Mouse (Mus musculus): ENCODE data around the gene Sh2b1. TPM values are rescaled to one million over a fixed set of nuclear protein-coding genes. Genes with fewer than 3 reads are reported as not detected.
"Not testable (repeated sequence)": the region's sequence is repeated elsewhere in the genome, so short reads cannot be mapped to it uniquely, and the experiment has no call there.

Sh2b1 gene
- polyA plus RNA-seq, 1 experiment from 2014 or later = 38.0 TPM

DNA sequence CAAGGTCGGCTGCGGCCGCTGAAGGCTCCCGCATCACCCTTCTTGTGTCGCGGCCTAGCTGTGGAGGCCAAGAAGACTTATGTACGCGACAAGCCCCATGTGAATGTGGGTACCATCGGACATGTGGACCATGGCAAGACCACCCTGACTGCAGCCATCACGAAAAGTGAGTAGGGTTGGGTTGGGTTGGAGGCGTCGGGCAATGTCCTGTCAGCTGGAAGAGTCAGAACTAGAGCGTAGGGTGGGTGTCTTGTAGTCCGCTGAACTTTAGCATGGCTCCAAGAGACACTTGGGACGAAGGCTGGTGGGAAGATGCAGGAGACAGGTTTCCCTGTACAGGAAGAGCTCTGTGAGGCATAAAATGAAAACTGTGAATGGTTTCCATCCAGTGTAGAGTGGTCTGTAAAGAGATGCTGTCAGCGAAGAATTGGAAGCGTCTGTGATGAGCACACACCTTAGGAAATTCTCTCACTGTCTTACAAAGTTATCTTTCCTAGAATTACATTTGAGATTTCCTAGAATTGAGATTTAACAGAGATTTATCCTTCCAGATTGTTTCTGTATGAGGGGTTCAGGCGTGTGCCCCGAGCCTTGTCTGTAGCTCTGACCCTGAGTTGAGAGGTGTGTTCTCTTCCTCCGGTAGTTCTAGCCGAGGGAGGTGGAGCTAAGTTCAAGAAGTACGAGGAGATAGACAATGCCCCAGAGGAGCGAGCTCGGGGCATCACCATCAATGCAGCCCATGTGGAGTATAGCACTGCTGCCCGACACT, 12.6 kb upstream of the Sh2b1 start:
- peak overlapping the region; percentile 71 for H3K9ac ChIP-seq (ENCODE audit: low read depth, low read length)
- H3K4me1 ChIP-seq (replicated peaks; ENCODE audit: control insufficient read depth, insufficient read depth, low read length); H3K27me3 ChIP-seq (ENCODE audit: control insufficient read depth, insufficient read depth, low read length); H3K9me3 ChIP-seq (ENCODE audit: control insufficient read depth, low read length); H3K36me3 ChIP-seq (ENCODE audit: control insufficient read depth, insufficient read depth, low read length); DNase-seq (ENCODE audit: low spot score); H3K27ac ChIP-seq (ENCODE audit: low read depth, low read length): not testable (repeated sequence)
- H3K4me2 ChIP-seq (replicated peaks; ENCODE audit: low read depth, low read length) = peak overlapping the region; percentile 89
- peak overlapping the region; percentile 67 for H3K4me3 ChIP-seq (ENCODE audit: low read depth, low read length)
- peak; percentile 43 for ATAC-seq (ENCODE audit: low FRiP score)
- 23% methylated on average over 20 of the region's 25 CpGs for WGBS

DNA sequence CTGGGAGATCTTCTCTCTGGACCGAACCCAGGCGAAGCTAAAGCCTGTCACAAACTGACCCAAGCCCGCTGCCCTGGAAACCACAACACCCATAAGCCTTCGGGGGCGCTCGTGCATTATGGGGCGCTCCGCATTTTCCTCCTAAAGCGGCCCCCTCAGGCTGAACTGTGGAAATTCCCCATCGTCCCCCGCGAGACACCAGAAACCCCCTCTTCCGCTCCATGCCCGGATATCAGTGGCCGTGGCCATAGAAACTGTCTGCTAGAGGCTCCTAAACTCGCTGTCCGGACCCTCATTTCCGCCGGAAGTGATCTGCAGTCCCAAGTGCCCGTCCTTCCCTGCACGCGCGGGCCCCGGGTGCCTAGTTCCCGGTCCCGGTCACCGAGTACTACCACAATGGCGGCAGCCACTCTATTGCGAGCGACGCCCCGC, 11.8 kb upstream of the Sh2b1 start, which contains the start of gene Tufm:
TSS of gene Tufm (plus strand) at position 310 of the 432 bp plus-strand sequence.
- peak within 1 kb of the TSS; percentile 51; the same call in 1 of the 2 replicates for H3K27ac ChIP-seq (ENCODE audit: low read depth, low read length)
- ATAC-seq (ENCODE audit: low FRiP score) (peak; percentile 93), DNase-seq (ENCODE audit: low spot score) (peak; percentile 96)
- H3K9ac ChIP-seq (ENCODE audit: low read depth, low read length) = peak within 1 kb of the TSS; percentile 71
- H3K9me3 ChIP-seq (ENCODE audit: control insufficient read depth, low read length) = no peaks in the 10 kb centered on the region
- H3K4me2 ChIP-seq (replicated peaks; ENCODE audit: low read depth, low read length) = peak within 1 kb of the TSS; percentile 89
- H3K27me3 ChIP-seq (ENCODE audit: control insufficient read depth, insufficient read depth, low read length) = no peaks in the 10 kb centered on the region
- under 1% methylated on average over 32 of the region's 32 CpGs for WGBS
- peak within 1 kb of the TSS; percentile 67 for H3K4me3 ChIP-seq (ENCODE audit: low read depth, low read length)
- no peaks in the 10 kb centered on the region; the same call in 1 of the 2 replicates for H3K36me3 ChIP-seq (ENCODE audit: control insufficient read depth, insufficient read depth, low read length)
- no peaks in the 10 kb centered on the region; the same call in 1 of the 2 replicates for H3K4me1 ChIP-seq (replicated peaks; ENCODE audit: control insufficient read depth, insufficient read depth, low read length)

DNA sequence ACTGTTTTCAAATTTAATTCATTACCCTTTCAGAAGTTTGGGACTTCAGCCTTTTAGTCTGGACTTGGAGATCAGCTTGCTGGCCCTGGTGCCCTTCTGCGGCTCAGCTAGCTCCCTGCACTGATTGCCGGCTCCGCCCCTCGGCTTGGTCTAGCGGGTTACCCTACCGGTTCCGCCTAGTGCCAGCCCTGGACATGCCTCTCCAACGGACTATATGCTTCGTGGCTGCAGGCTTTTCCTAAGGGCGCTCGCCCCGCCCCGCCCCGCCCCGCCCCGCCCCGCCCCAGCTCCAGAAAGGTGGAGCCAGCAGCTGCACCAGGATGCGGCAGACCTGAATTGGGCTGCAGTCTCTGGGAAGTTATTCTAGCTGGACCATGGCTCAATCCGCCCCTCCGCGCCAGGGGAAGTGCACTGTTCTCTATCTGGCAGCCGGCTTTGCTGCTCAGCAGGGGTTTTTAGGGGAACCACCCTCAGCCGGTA, 7.2 kb upstream of the Sh2b1 start:
- Histone ChIP-seq H3K4me2 (replicated peaks; ENCODE audit: low read depth, low read length) (peak overlapping the region; percentile 39), H3K9ac (ENCODE audit: low read depth, low read length) (0 out of 2 replicates have a peak overlapping the region, but pooled peaks have one; percentile 50), H3K27ac (ENCODE audit: low read depth, low read length) (0 out of 2 replicates have a peak overlapping the region, but pooled peaks have one; percentile 36), H3K9me3 (ENCODE audit: control insufficient read depth, low read length) (no peaks in the 10 kb centered on the region), H3K4me1 (replicated peaks; ENCODE audit: control insufficient read depth, insufficient read depth, low read length) (no peaks in the 10 kb centered on the region), H3K4me3 (ENCODE audit: low read depth, low read length) (peak overlapping the region; percentile 10), H3K36me3 (ENCODE audit: control insufficient read depth, insufficient read depth, low read length) (no peaks in the 10 kb centered on the region), H3K27me3 (ENCODE audit: control insufficient read depth, insufficient read depth, low read length) (no peaks in the 10 kb centered on the region)
- WGBS = under 1% methylated on average over 23 of the region's 23 CpGs
- DNase-seq (ENCODE audit: low spot score) (peak; percentile 75), ATAC-seq (ENCODE audit: low FRiP score) (peak; percentile 69)

DNA sequence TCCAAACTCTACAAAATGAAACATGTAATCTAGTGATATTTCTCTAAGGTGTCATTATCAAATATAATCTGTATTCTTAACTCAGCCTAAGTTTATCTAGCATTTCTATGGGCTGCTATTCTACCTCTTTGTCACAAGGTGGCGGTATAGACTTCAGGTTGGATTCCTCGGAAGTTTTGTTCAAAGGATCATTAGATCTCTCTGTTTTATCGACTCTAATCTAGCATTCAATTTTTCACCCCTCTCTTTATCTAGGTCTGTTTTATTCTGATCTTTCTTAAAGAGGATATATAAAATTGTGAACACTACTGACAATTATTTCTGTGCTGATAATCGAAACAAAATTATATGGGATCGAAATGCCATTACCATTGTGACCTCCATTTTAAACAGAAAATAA, 6.5 kb upstream of the Sh2b1 start:
- Histone ChIP-seq H3K4me3 (ENCODE audit: low read depth, low read length) (no peak overlapping the region), H3K4me2 (replicated peaks; ENCODE audit: low read depth, low read length) (no peak overlapping the region)
- peak; percentile 29 for DNase-seq (ENCODE audit: low spot score)

DNA sequence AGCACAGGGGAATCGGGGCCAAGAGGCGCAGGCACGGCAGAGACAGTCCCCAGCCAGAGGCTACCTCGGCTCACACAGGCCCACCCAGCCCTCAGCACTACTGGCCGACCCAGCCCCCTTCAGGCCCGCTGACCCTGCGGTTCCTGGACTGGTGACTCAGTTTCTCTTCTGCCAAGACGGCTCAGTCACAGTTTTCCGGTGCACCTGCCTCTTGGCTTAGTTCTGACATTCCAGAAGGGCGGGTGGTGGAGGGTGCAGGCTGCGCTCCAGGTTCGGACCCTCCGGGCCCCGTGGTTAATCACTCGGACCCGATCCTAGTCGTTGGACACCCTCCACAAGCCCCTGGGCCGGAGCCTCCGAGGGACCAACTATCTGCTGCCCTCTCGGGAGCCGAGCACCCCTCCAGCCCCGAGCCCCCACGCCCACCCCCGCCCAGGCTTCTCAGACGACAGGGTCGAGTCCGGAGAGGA, 703 bp downstream of the Sh2b1 start:
- H3K9ac ChIP-seq (ENCODE audit: low read depth, low read length) = peak overlapping the region; percentile 96
- peak; percentile 75 for ATAC-seq (ENCODE audit: low FRiP score)
- no peak for DNase-seq (ENCODE audit: low spot score)
- 3% methylated on average over 24 of the region's 27 CpGs for WGBS
- H3K36me3 ChIP-seq (ENCODE audit: control insufficient read depth, insufficient read depth, low read length) = peaks cover 6% of the 10 kb centered on the region; the same call in 1 of the 2 replicates
- peak overlapping the region; percentile 88 for H3K27ac ChIP-seq (ENCODE audit: low read depth, low read length)
- peak overlapping the region; percentile 71 for H3K4me2 ChIP-seq (replicated peaks; ENCODE audit: low read depth, low read length)
- no peaks in the 10 kb centered on the region for H3K9me3 ChIP-seq (ENCODE audit: control insufficient read depth, low read length)
- H3K4me3 ChIP-seq (ENCODE audit: low read depth, low read length) = peak overlapping the region; percentile 90
- no peaks in the 10 kb centered on the region; the same call in 1 of the 2 replicates for H3K4me1 ChIP-seq (replicated peaks; ENCODE audit: control insufficient read depth, insufficient read depth, low read length)
- H3K27me3 ChIP-seq (ENCODE audit: control insufficient read depth, insufficient read depth, low read length) = no peaks in the 10 kb centered on the region

More for the DNA sequence above, 6.5 kb upstream of the Sh2b1 start:
- Histone ChIP-seq H3K9me3 (ENCODE audit: control insufficient read depth, low read length) (no peaks in the 10 kb centered on the region), H3K27ac (ENCODE audit: low read depth, low read length) (no peak overlapping the region), H3K9ac (ENCODE audit: low read depth, low read length) (no peak overlapping the region), H3K36me3 (ENCODE audit: control insufficient read depth, insufficient read depth, low read length) (no peaks in the 10 kb centered on the region), H3K4me1 (replicated peaks; ENCODE audit: control insufficient read depth, insufficient read depth, low read length) (no peaks in the 10 kb centered on the region), H3K27me3 (ENCODE audit: control insufficient read depth, insufficient read depth, low read length) (no peaks in the 10 kb centered on the region)
- no peak for ATAC-seq (ENCODE audit: low FRiP score)
- WGBS = 21% methylated on average over 5 of the region's 5 CpGs

DNA sequence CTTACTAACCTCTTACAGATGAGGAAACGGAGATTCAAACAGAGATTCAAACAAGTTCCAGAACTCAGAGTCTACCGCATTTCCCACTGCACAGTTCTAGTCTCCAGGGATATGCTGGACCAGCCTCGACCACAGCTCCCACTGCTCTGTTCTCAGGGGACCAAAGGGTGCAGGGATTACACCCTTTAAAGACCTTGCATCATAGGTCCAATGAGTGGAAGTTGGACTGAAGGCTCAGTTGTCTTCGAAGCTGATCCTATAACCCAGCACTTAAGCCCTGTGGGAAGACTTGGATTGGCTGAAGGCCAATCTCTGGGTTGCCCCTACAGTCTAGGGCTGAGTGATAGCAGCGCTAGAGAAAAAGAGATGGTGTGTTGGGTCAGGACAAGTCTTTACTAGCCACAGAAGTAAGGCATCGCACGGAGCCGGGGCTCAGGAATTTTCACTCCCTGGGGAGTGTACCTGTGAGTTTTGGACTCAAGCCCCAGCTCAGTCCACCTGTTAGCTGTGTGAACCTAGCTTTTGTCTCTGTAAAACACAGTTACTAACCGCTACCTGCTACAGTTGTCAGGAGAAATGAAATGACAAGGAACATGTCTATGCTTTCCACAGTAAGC, 1.6 kb downstream of the Sh2b1 start:
- Histone ChIP-seq H3K36me3 (ENCODE audit: control insufficient read depth, insufficient read depth, low read length) (peaks cover 6% of the 10 kb centered on the region; the same call in 1 of the 2 replicates), H3K4me2 (replicated peaks; ENCODE audit: low read depth, low read length) (peak overlapping the region; percentile 71), H3K27ac (ENCODE audit: low read depth, low read length) (no peak overlapping the region), H3K9me3 (ENCODE audit: control insufficient read depth, low read length) (no peaks in the 10 kb centered on the region), H3K4me1 (replicated peaks; ENCODE audit: control insufficient read depth, insufficient read depth, low read length) (no peaks in the 10 kb centered on the region; the same call in 1 of the 2 replicates), H3K9ac (ENCODE audit: low read depth, low read length) (no peak overlapping the region), H3K4me3 (ENCODE audit: low read depth, low read length) (peak overlapping the region; percentile 90; the same call in 1 of the 2 replicates), H3K27me3 (ENCODE audit: control insufficient read depth, insufficient read depth, low read length) (no peaks in the 10 kb centered on the region)
- WGBS = 90% methylated on average over 9 of the region's 9 CpGs
- ATAC-seq (ENCODE audit: low FRiP score) (no peak), DNase-seq (ENCODE audit: low spot score) (no peak)

DNA sequence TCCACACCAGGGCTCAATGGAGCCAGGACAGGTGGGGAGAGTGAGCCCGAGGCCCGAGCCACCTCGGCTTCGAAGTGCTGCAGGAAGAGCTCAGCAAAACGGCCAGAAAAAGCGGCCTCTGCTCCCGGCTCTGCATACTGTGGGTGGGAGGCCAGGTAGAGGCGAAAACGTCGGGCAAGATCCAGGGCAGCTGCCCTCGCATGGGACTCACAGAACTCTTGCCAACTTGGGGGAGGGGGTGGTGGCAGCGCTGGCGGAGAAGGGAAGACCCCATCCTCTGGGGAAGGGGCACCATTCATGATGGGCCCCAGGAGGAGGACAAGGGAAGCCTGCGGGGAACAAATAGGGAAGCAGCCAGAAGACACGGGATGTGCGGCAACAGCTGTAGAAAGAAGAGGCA, 2.5 kb downstream of the Sh2b1 start:
- ATAC-seq (ENCODE audit: low FRiP score) (no peak), DNase-seq (ENCODE audit: low spot score) (no peak)
- Histone ChIP-seq H3K9me3 (ENCODE audit: control insufficient read depth, low read length) (no peaks in the 10 kb centered on the region), H3K27ac (ENCODE audit: low read depth, low read length) (no peak overlapping the region), H3K4me3 (ENCODE audit: low read depth, low read length) (no peak overlapping the region), H3K9ac (ENCODE audit: low read depth, low read length) (no peak overlapping the region), H3K36me3 (ENCODE audit: control insufficient read depth, insufficient read depth, low read length) (peaks cover 10% of the 10 kb centered on the region), H3K27me3 (ENCODE audit: control insufficient read depth, insufficient read depth, low read length) (no peaks in the 10 kb centered on the region), H3K4me2 (replicated peaks; ENCODE audit: low read depth, low read length) (no peak overlapping the region), H3K4me1 (replicated peaks; ENCODE audit: control insufficient read depth, insufficient read depth, low read length) (no peaks in the 10 kb centered on the region; the same call in 1 of the 2 replicates)
- WGBS = 94% methylated on average over 16 of the region's 16 CpGs

DNA sequence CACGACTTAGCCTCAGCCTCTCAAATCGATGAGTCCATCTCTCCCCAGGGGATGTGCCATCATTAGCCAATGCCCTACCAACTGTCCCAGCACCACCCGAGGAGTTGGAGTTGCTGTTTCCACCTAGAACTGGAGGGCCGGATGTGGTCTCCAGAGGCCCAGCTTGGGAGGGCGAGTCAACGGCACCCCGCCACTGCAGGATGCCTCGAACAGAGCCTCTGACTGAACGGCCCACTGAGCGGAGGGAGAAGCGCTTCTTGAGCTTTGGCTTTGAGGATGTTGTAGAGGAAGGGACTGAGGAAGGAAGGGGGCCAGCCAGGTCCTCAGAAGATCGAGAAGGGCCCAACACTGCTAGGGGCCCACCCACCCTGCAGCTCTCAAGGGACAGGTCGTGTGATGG, 2.9 kb downstream of the Sh2b1 start:
- H3K4me2 ChIP-seq (replicated peaks; ENCODE audit: low read depth, low read length) = no peak overlapping the region
- H3K9ac ChIP-seq (ENCODE audit: low read depth, low read length) = no peak overlapping the region
- DNase-seq (ENCODE audit: low spot score) (no peak), ATAC-seq (ENCODE audit: low FRiP score) (no peak)
- H3K9me3 ChIP-seq (ENCODE audit: control insufficient read depth, low read length) = no peaks in the 10 kb centered on the region
- no peak overlapping the region for H3K4me3 ChIP-seq (ENCODE audit: low read depth, low read length)
- H3K27ac ChIP-seq (ENCODE audit: low read depth, low read length) = no peak overlapping the region
- no peaks in the 10 kb centered on the region; the same call in 1 of the 2 replicates for H3K4me1 ChIP-seq (replicated peaks; ENCODE audit: control insufficient read depth, insufficient read depth, low read length)
- H3K36me3 ChIP-seq (ENCODE audit: control insufficient read depth, insufficient read depth, low read length) = peaks cover 12% of the 10 kb centered on the region
- 91% methylated on average over 13 of the region's 13 CpGs for WGBS
- no peaks in the 10 kb centered on the region for H3K27me3 ChIP-seq (ENCODE audit: control insufficient read depth, insufficient read depth, low read length)

Measured in hindbrain, embryonic 11.5 days (tissue).